Mouse (Mus musculus): ENCODE measurements around the gene Gucd1.

- no peak for TF ChIP-seq HCFC1 (IDR thresholded peaks at IDR 0.05; ENCODE audit: borderline replicate concordance, insufficient read depth, low read length)
- no peak for TF ChIP-seq ZC3H11A (IDR thresholded peaks at IDR 0.05; ENCODE audit: borderline replicate concordance, low read depth, low read length)
- TF ChIP-seq CHD2 (IDR thresholded peaks at IDR 0.05; ENCODE audit: low read depth, low read length) = no peak
- TF ChIP-seq ZNF384 (IDR thresholded peaks at IDR 0.05; ENCODE audit: low read depth, low read length) = no peak
Measured at GRCm38 (mm10) chr10:75424498-75424901, 93.3 kb downstream of the Gucd1 start.
